15 mouse cellular contexts compared by ENCODE assay signal in the genomic region with DNA sequence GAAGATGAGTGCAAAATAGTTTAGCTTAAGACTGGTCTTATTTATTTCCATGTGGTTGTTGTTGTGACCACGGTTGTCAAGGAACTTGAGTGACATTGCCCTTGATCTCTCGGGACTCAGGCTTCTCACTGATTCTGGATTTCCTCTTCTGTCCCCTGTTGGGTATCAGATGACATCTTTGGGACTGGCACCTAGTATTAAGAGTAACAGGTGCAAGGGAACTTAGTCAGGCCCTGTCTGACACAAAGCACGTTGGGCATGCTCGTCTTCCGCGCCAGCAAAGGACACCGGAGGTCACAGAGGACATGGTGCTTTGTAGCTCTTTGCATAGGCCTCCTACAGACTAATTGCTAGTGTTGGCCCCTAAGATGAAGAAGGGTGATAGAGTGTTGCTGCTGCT. TPM values are rescaled to one million over a fixed set of nuclear protein-coding genes. Genes with fewer than 3 reads are reported as not detected.
DNase-seq lines count a peak whose midpoint lies in the region; ATAC-seq lines count a peak whose summit lies in the region.
"Had no signal": no experiment of that assay in that cellular context is flagged by ENCODE, and none has a peak within 500 bp of the region (broad histone marks: within the 10 kb centered on the region; RNA-seq: fewer than 3 reads in every experiment).

No protein-coding gene starts in this region.

- H3K27me3 ChIP-seq in forebrain, embryonic 12.5 days, result peaks cover 9% of the 10 kb centered on the region; the same call in 1 of the 2 replicates
- H3K27me3 ChIP-seq in forebrain, embryonic 16.5 days (replicated peaks; ENCODE audit: control insufficient read depth, insufficient read depth, low read length), result no peaks in the 10 kb centered on the region
- no peaks in the 10 kb centered on the region for H3K27me3 ChIP-seq in heart, embryonic 12.5 days (replicated peaks)
- H3K27me3 ChIP-seq in midbrain, embryonic 10.5 days (ENCODE audit: low read depth, poor library complexity, severe bottlenecking), result no peaks in the 10 kb centered on the region
- H3K27me3 ChIP-seq in midbrain, embryonic 15.5 days (replicated peaks), result peaks cover 4% of the 10 kb centered on the region; the same call in 1 of the 2 replicates
- H3K27me3 ChIP-seq: kidney, embryonic 15.5 days; limb, embryonic 15.5 days; neural tube, embryonic 12.5 days; Patski had no signal

- H3K4me2 ChIP-seq in forebrain, embryonic 12.5 days, result 0 out of 2 replicates have a peak overlapping the region, but pooled peaks have one; percentile 3
- no peak overlapping the region for H3K4me2 ChIP-seq in forebrain, embryonic 16.5 days (ENCODE audit: low read length)
- no peak overlapping the region for H3K4me2 ChIP-seq in heart, embryonic 12.5 days
- H3K4me2 ChIP-seq in midbrain, embryonic 15.5 days, result no peak overlapping the region
- H3K4me2 ChIP-seq: kidney, embryonic 15.5 days; limb, embryonic 15.5 days had no signal

- ATAC-seq in forebrain, embryonic 12.5 days (ENCODE audit: low FRiP score), result no peak
- ATAC-seq in forebrain, embryonic 16.5 days, result no peak
- no peak for ATAC-seq in heart, embryonic 12.5 days (ENCODE audit: insufficient number of reproducible peaks, low FRiP score)
- ATAC-seq in midbrain, embryonic 15.5 days (replicated peaks), result no peak
- ATAC-seq: liver, postnatal 0 days; midbrain, embryonic 16.5 days; Patski had no signal

- no peak overlapping the region for H3K27ac ChIP-seq in forebrain, embryonic 12.5 days
- no peak overlapping the region for H3K27ac ChIP-seq in forebrain, embryonic 16.5 days (ENCODE audit: low read length)
- H3K27ac ChIP-seq in heart, embryonic 12.5 days (ENCODE audit: poor library complexity, severe bottlenecking), result peak overlapping the region; percentile 78; the same call in 1 of the 2 replicates
- H3K27ac ChIP-seq in midbrain, embryonic 10.5 days (replicated peaks), result 0 out of 2 replicates have a peak overlapping the region, but pooled peaks have one; percentile 55
- H3K27ac ChIP-seq in midbrain, embryonic 15.5 days, result no peak overlapping the region
- H3K27ac ChIP-seq: kidney, embryonic 15.5 days; neural tube, embryonic 12.5 days had no signal

- H3K9me3 ChIP-seq in forebrain, embryonic 12.5 days, result no peaks in the 10 kb centered on the region
- no peaks in the 10 kb centered on the region for H3K9me3 ChIP-seq in forebrain, embryonic 16.5 days (ENCODE audit: control insufficient read depth, low read length)
- H3K9me3 ChIP-seq in heart, embryonic 12.5 days (replicated peaks), result 0 out of 2 replicates have a peak, but pooled peaks cover 3% of the 10 kb centered on the region
- H3K9me3 ChIP-seq in midbrain, embryonic 10.5 days (replicated peaks), result no peaks in the 10 kb centered on the region
- no peaks in the 10 kb centered on the region for H3K9me3 ChIP-seq in midbrain, embryonic 15.5 days
- H3K9me3 ChIP-seq: kidney, embryonic 15.5 days; limb, embryonic 15.5 days; neural tube, embryonic 12.5 days had no signal

- H3K36me3 ChIP-seq in forebrain, embryonic 12.5 days (replicated peaks), result no peaks in the 10 kb centered on the region; the same call in 1 of the 2 replicates
- no peaks in the 10 kb centered on the region for H3K36me3 ChIP-seq in forebrain, embryonic 16.5 days (ENCODE audit: control insufficient read depth, insufficient read depth)
- H3K36me3 ChIP-seq in heart, embryonic 12.5 days, result no peaks in the 10 kb centered on the region
- H3K36me3 ChIP-seq in midbrain, embryonic 10.5 days, result peaks cover 7% of the 10 kb centered on the region
- H3K36me3 ChIP-seq in midbrain, embryonic 15.5 days (replicated peaks), result no peaks in the 10 kb centered on the region
- H3K36me3 ChIP-seq: kidney, embryonic 15.5 days; limb, embryonic 15.5 days; neural tube, embryonic 12.5 days had no signal

- 70% methylated on average over 7 of the region's 7 CpGs for WGBS in forebrain, embryonic 12.5 days
- 73% methylated on average over 7 of the region's 7 CpGs for WGBS in forebrain, embryonic 16.5 days
- 54% methylated on average over 7 of the region's 7 CpGs for WGBS in heart, embryonic 12.5 days
- 81% methylated on average over 7 of the region's 7 CpGs for WGBS in midbrain, embryonic 10.5 days
- 68% methylated on average over 7 of the region's 7 CpGs for WGBS in midbrain, embryonic 15.5 days

- DNase-seq in heart, adult 8-10 months (ENCODE audit: low spot score), result no peak
- no peak for DNase-seq in midbrain, embryonic 10.5 days (ENCODE audit: low spot score)
- peak; percentile 87 for DNase-seq in skeletal muscle tissue, adult 2 months (ENCODE audit: low read depth, low spot score)
- DNase-seq in MN1 (ENCODE audit: low spot score), result no peak
- DNase-seq: liver, postnatal 0 days; lung, postnatal 4 days had no signal

- no peak overlapping the region for H3K4me3 ChIP-seq in forebrain, embryonic 12.5 days (replicated peaks)
- H3K4me3 ChIP-seq in forebrain, embryonic 16.5 days (replicated peaks; ENCODE audit: low read length), result no peak overlapping the region
- H3K4me3 ChIP-seq in heart, embryonic 12.5 days, result no peak overlapping the region
- no peak overlapping the region for H3K4me3 ChIP-seq in midbrain, embryonic 10.5 days
- H3K4me3 ChIP-seq in midbrain, embryonic 15.5 days, result no peak overlapping the region
- H3K4me3 ChIP-seq: kidney, embryonic 15.5 days; limb, embryonic 15.5 days; neural tube, embryonic 12.5 days had no signal

- peaks cover 53% of the 10 kb centered on the region for H3K4me1 ChIP-seq in forebrain, embryonic 12.5 days
- peaks cover 37% of the 10 kb centered on the region for H3K4me1 ChIP-seq in forebrain, embryonic 16.5 days (replicated peaks; ENCODE audit: control insufficient read depth, insufficient read depth, low read length)
- H3K4me1 ChIP-seq in heart, embryonic 12.5 days (replicated peaks), result peaks cover 41% of the 10 kb centered on the region
- H3K4me1 ChIP-seq in midbrain, embryonic 10.5 days, result peaks cover 70% of the 10 kb centered on the region
- peaks cover 47% of the 10 kb centered on the region for H3K4me1 ChIP-seq in midbrain, embryonic 15.5 days

- H3K9ac ChIP-seq in forebrain, embryonic 12.5 days, result no peak overlapping the region
- no peak overlapping the region for H3K9ac ChIP-seq in forebrain, embryonic 16.5 days (replicated peaks; ENCODE audit: low read depth, low read length)
- no peak overlapping the region for H3K9ac ChIP-seq in heart, embryonic 12.5 days
- H3K9ac ChIP-seq in midbrain, embryonic 15.5 days, result no peak overlapping the region
- H3K9ac ChIP-seq: limb, embryonic 15.5 days; liver, postnatal 0 days; neural tube, embryonic 12.5 days had no signal

RNA-seq across cellular contexts. Expression of a gene that starts 3.5 kb away (rescaled TPM):
- 9.1 and 9.5 TPM in 2 replicates for polyA plus RNA-seq in forebrain, embryonic 12.5 days (2016; fragmentation: Nextera tagmentation; extraction: Ambion mirVana)
- 4.5 and 5.9 TPM in 2 replicates for polyA plus RNA-seq in forebrain, embryonic 16.5 days (2015; fragmentation: Nextera tagmentation; extraction: Ambion mirVana)
- 4.4 and 4.9 TPM in 2 replicates for polyA plus RNA-seq in heart, embryonic 12.5 days (2016; fragmentation: Nextera tagmentation; extraction: Ambion mirVana)
- 10 to 100 TPM in 3 of 4 experiments, 1 to 10 TPM in 1; 8.9 to 13.3 (median 11.3) TPM for total RNA-seq in heart, adult 8-10 months (2022)
- polyA plus RNA-seq in midbrain, embryonic 10.5 days (2016; fragmentation: Nextera tagmentation; extraction: Ambion mirVana), result 7.0 and 7.1 TPM in 2 replicates
- 4.2 and 4.9 TPM in 2 replicates for polyA plus RNA-seq in midbrain, embryonic 15.5 days (2015; fragmentation: Nextera tagmentation; extraction: Ambion mirVana)

RNA-seq across cellular contexts. Expression of a gene that starts 16.3 kb away (rescaled TPM):
- polyA plus RNA-seq in forebrain, embryonic 12.5 days (2016; fragmentation: Nextera tagmentation; extraction: Ambion mirVana), result 110 and 114 TPM in 2 replicates
- 163 and 187 TPM in 2 replicates for polyA plus RNA-seq in forebrain, embryonic 16.5 days (2015; fragmentation: Nextera tagmentation; extraction: Ambion mirVana)
- polyA plus RNA-seq in heart, embryonic 12.5 days (2016; fragmentation: Nextera tagmentation; extraction: Ambion mirVana), result 35.7 and 40.1 TPM in 2 replicates
- 10 to 100 TPM in 3 of 4 experiments, 1 to 10 TPM in 1; 9.1 to 14.9 (median 13.8) TPM for total RNA-seq in heart, adult 8-10 months (2022)
- polyA plus RNA-seq in midbrain, embryonic 10.5 days (2016; fragmentation: Nextera tagmentation; extraction: Ambion mirVana), result 87.1 and 98.5 TPM in 2 replicates
- polyA plus RNA-seq in midbrain, embryonic 15.5 days (2015; fragmentation: Nextera tagmentation; extraction: Ambion mirVana), result 179 TPM in 2 replicates

Comparison
In these comparisons a context has a peak if more than half of its experiments do, and no peak if none do; other contexts are left out.
1. H3K27ac ChIP-seq: peak in heart, embryonic 12.5 days (single experiment) and midbrain, embryonic 10.5 days (single experiment); none in forebrain, embryonic 12.5 days (single experiment), forebrain, embryonic 16.5 days (single experiment) and midbrain, embryonic 15.5 days (single experiment).